Mouse (Mus musculus): ENCODE measurements around the gene Depdc5. TPM values are rescaled to one million over a fixed set of nuclear protein-coding genes. Genes with fewer than 3 reads are reported as not detected.
A peak's percentile ranks its signal among the peaks of the same experiment; 100 is the strongest.
"Not testable (repeated sequence)": the region's sequence is repeated elsewhere in the genome, so short reads cannot be mapped to it uniquely, and the experiment has no call there.

The Depdc5 gene
- polyA plus RNA-seq (2014; fragmentation: Nextera tagmentation; extraction: Ambion mirVana), result 22.6 and 24.0 TPM in 2 replicates

- no peaks in the 10 kb centered on the region for H3K27me3 ChIP-seq (replicated peaks; ENCODE audit: control insufficient read depth, insufficient read depth, low read length)
- H3K4me1 ChIP-seq (replicated peaks; ENCODE audit: control insufficient read depth, insufficient read depth, low read length), result peaks cover 5% of the 10 kb centered on the region
- no peaks in the 10 kb centered on the region for H3K9me3 ChIP-seq (ENCODE audit: control insufficient read depth, low read length)
- peak; percentile 98 for ATAC-seq (replicated peaks; ENCODE audit: low FRiP score)
- peak within 1 kb of the TSS; percentile 80 for H3K4me2 ChIP-seq
- DNase-seq (ENCODE audit: low spot score), result peak; percentile 92
- H3K9ac ChIP-seq (ENCODE audit: low read depth, low read length), result peak within 1 kb of the TSS; percentile 72
- WGBS, result under 1% methylated on average over 59 of the region's 64 CpGs
- peak within 1 kb of the TSS; percentile 75; the same call in 1 of the 2 replicates for H3K27ac ChIP-seq (ENCODE audit: low read depth, low read length)
- H3K4me3 ChIP-seq (ENCODE audit: low read depth, low read length), result peak within 1 kb of the TSS; percentile 67
- peaks cover 2% of the 10 kb centered on the region; the same call in 1 of the 2 replicates for H3K36me3 ChIP-seq (ENCODE audit: control insufficient read depth, insufficient read depth, low read length)
Observed at GRCm38 (mm10) chr5:32863253-32864228, at the start of gene Depdc5. Gene Depdc5, plus strand, starts transcription at chr5:32863701.

DNA sequence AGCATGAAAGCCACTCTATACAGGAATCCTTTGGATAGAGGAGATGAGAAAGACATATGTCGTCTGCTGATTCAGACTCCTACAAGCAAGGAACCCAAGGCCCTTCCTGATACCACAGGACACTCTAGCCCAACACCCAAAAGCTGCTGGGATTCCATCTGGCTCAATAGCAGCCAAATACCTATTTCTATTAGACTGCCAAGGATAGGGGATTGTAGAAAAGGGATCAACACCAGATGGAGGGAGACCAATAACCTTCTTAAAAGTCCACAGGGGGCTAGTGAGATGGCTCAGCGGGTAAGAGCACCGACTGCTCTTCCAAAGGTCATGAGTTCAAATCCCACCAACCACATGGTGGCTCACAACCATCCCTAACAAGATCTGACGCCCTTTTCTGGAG is 48.1 kb upstream of the Depdc5 start:
- no peak overlapping the region for H3K27ac ChIP-seq (ENCODE audit: low read depth, low read length)
- DNase-seq (ENCODE audit: low spot score), result no peak
- 93% methylated on average over 4 of the region's 4 CpGs for WGBS
- peaks cover 33% of the 10 kb centered on the region for H3K36me3 ChIP-seq (ENCODE audit: control insufficient read depth, insufficient read depth, low read length)
- H3K4me2 ChIP-seq, result no peak overlapping the region
- H3K27me3 ChIP-seq (replicated peaks; ENCODE audit: control insufficient read depth, insufficient read depth, low read length), result no peaks in the 10 kb centered on the region
- no peak for ATAC-seq (replicated peaks; ENCODE audit: low FRiP score)
- H3K9me3 ChIP-seq (ENCODE audit: control insufficient read depth, low read length), result no peaks in the 10 kb centered on the region
- H3K4me3 ChIP-seq (ENCODE audit: low read depth, low read length), result no peak overlapping the region
- H3K4me1 ChIP-seq (replicated peaks; ENCODE audit: control insufficient read depth, insufficient read depth, low read length), result no peaks in the 10 kb centered on the region
- no peak overlapping the region for H3K9ac ChIP-seq (ENCODE audit: low read depth, low read length)

GRCm38 (mm10) chr5:32820471-32820870 is 43.0 kb upstream of the Depdc5 start:
- no peak overlapping the region for H3K27ac ChIP-seq (ENCODE audit: low read depth, low read length)
- ATAC-seq (replicated peaks; ENCODE audit: low FRiP score) (no peak), DNase-seq (ENCODE audit: low spot score) (no peak)
- H3K27me3 ChIP-seq (replicated peaks; ENCODE audit: control insufficient read depth, insufficient read depth, low read length), result no peaks in the 10 kb centered on the region
- H3K9me3 ChIP-seq (ENCODE audit: control insufficient read depth, low read length), result no peaks in the 10 kb centered on the region
- 93% methylated on average over 8 of the region's 8 CpGs for WGBS
- no peak overlapping the region for H3K4me3 ChIP-seq (ENCODE audit: low read depth, low read length)
- H3K4me1 ChIP-seq (replicated peaks; ENCODE audit: control insufficient read depth, insufficient read depth, low read length), result no peaks in the 10 kb centered on the region
- H3K9ac ChIP-seq (ENCODE audit: low read depth, low read length), result no peak overlapping the region
- no peak overlapping the region for H3K4me2 ChIP-seq
- H3K36me3 ChIP-seq (ENCODE audit: control insufficient read depth, insufficient read depth, low read length), result peaks cover 31% of the 10 kb centered on the region

DNA sequence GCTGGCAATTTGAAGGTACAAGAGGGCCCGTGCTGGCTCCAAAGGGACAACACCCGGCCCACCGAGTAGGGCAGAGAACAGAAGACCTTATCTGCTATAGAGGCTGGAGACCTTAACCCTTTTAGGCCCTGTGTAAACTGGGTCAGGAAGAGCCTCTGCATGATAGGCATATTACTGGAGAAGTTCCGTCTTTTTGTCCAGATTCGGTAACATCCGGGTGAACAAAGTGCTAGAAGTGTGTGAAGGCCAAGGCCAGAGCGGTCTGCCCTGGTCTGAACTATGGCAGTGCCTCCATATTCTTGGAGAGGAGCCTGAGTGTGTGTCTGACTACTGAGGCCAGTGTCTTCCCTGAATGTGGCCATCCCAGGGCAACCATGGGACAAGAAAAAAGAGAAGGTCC is 36.5 kb upstream of the Depdc5 start, which contains the start of gene Gm20671:
TSS of gene Gm20671 (minus strand) at position 101 of the 400 bp plus-strand sequence.
- Histone ChIP-seq H3K4me2 (no peak within 1 kb of the TSS), H3K9me3 (ENCODE audit: control insufficient read depth, low read length) (no peaks in the 10 kb centered on the region), H3K27ac (ENCODE audit: low read depth, low read length) (no peak within 1 kb of the TSS), H3K36me3 (ENCODE audit: control insufficient read depth, insufficient read depth, low read length) (peaks cover 39% of the 10 kb centered on the region), H3K9ac (ENCODE audit: low read depth, low read length) (no peak within 1 kb of the TSS), H3K4me1 (replicated peaks; ENCODE audit: control insufficient read depth, insufficient read depth, low read length) (no peaks in the 10 kb centered on the region), H3K4me3 (ENCODE audit: low read depth, low read length) (no peak within 1 kb of the TSS), H3K27me3 (replicated peaks; ENCODE audit: control insufficient read depth, insufficient read depth, low read length) (no peaks in the 10 kb centered on the region)
- DNase-seq (ENCODE audit: low spot score) (no peak), ATAC-seq (replicated peaks; ENCODE audit: low FRiP score) (no peak)
- WGBS, result 85% methylated on average over 7 of the region's 7 CpGs

- not testable (repeated sequence) for H3K27ac ChIP-seq (ENCODE audit: low read depth, low read length)
Observed at GRCm38 (mm10) chr5:32828766-32829165, 34.7 kb upstream of the Depdc5 start.

GRCm38 (mm10) chr5:32830054-32830453 is 33.4 kb upstream of the Depdc5 start:
- Histone ChIP-seq H3K27ac (ENCODE audit: low read depth, low read length) (no peak overlapping the region), H3K9ac (ENCODE audit: low read depth, low read length) (no peak overlapping the region), H3K9me3 (ENCODE audit: control insufficient read depth, low read length) (no peaks in the 10 kb centered on the region), H3K4me2 (no peak overlapping the region), H3K27me3 (replicated peaks; ENCODE audit: control insufficient read depth, insufficient read depth, low read length) (no peaks in the 10 kb centered on the region), H3K4me3 (ENCODE audit: low read depth, low read length) (no peak overlapping the region), H3K36me3 (ENCODE audit: control insufficient read depth, insufficient read depth, low read length) (peaks cover 55% of the 10 kb centered on the region), H3K4me1 (replicated peaks; ENCODE audit: control insufficient read depth, insufficient read depth, low read length) (no peaks in the 10 kb centered on the region)
- ATAC-seq (replicated peaks; ENCODE audit: low FRiP score), result no peak
- 88% methylated on average over 2 of the region's 2 CpGs for WGBS
- DNase-seq (ENCODE audit: low spot score), result no peak

More at GRCm38 (mm10) chr5:32828766-32829165, 34.7 kb upstream of the Depdc5 start:
- not testable (repeated sequence) for H3K9ac ChIP-seq (ENCODE audit: low read depth, low read length); H3K4me1 ChIP-seq (replicated peaks; ENCODE audit: control insufficient read depth, insufficient read depth, low read length); H3K4me2 ChIP-seq; ATAC-seq (replicated peaks; ENCODE audit: low FRiP score); H3K4me3 ChIP-seq (ENCODE audit: low read depth, low read length); H3K27me3 ChIP-seq (replicated peaks; ENCODE audit: control insufficient read depth, insufficient read depth, low read length); DNase-seq (ENCODE audit: low spot score); H3K9me3 ChIP-seq (ENCODE audit: control insufficient read depth, low read length)
- peaks cover 45% of the 10 kb centered on the region for H3K36me3 ChIP-seq (ENCODE audit: control insufficient read depth, insufficient read depth, low read length)
- 93% methylated on average over 1 of the region's 1 CpGs for WGBS

- Histone ChIP-seq H3K9me3 (ENCODE audit: control insufficient read depth, low read length) (no peaks in the 10 kb centered on the region), H3K27me3 (replicated peaks; ENCODE audit: control insufficient read depth, insufficient read depth, low read length) (no peaks in the 10 kb centered on the region), H3K9ac (ENCODE audit: low read depth, low read length) (no peak overlapping the region), H3K4me3 (ENCODE audit: low read depth, low read length) (no peak overlapping the region), H3K4me2 (no peak overlapping the region), H3K27ac (ENCODE audit: low read depth, low read length) (no peak overlapping the region), H3K4me1 (replicated peaks; ENCODE audit: control insufficient read depth, insufficient read depth, low read length) (no peaks in the 10 kb centered on the region), H3K36me3 (ENCODE audit: control insufficient read depth, insufficient read depth, low read length) (peaks cover 58% of the 10 kb centered on the region)
- 79% methylated on average over 1 of the region's 1 CpGs for WGBS
- DNase-seq (ENCODE audit: low spot score) (no peak), ATAC-seq (replicated peaks; ENCODE audit: low FRiP score) (no peak)
Observed at GRCm38 (mm10) chr5:32834497-32834896, 29.0 kb upstream of the Depdc5 start.

GRCm38 (mm10) chr5:32836976-32837375 is 26.5 kb upstream of the Depdc5 start:
- H3K9ac ChIP-seq (ENCODE audit: low read depth, low read length), result no peak overlapping the region
- no peak for DNase-seq (ENCODE audit: low spot score)
- no peaks in the 10 kb centered on the region for H3K9me3 ChIP-seq (ENCODE audit: control insufficient read depth, low read length)
- no peaks in the 10 kb centered on the region for H3K27me3 ChIP-seq (replicated peaks; ENCODE audit: control insufficient read depth, insufficient read depth, low read length)
- ATAC-seq (replicated peaks; ENCODE audit: low FRiP score), result no peak
- no peak overlapping the region for H3K27ac ChIP-seq (ENCODE audit: low read depth, low read length)
- no peak overlapping the region for H3K4me2 ChIP-seq
- H3K4me1 ChIP-seq (replicated peaks; ENCODE audit: control insufficient read depth, insufficient read depth, low read length), result no peaks in the 10 kb centered on the region
- WGBS, result 87% methylated on average over 5 of the region's 5 CpGs
- H3K36me3 ChIP-seq (ENCODE audit: control insufficient read depth, insufficient read depth, low read length), result peaks cover 59% of the 10 kb centered on the region
- no peak overlapping the region for H3K4me3 ChIP-seq (ENCODE audit: low read depth, low read length)

All from liver, embryonic 11.5 days (tissue).